Mouse (Mus musculus) left cerebral cortex, postnatal 25 days (tissue): ENCODE results near the gene Ccdc85c. TPM values are rescaled to one million over a fixed set of nuclear protein-coding genes. Genes with fewer than 3 reads are reported as not detected.
A peak's percentile ranks its signal among the peaks of the same experiment; 100 is the strongest.

Experiments used
- DNase-seq, 2 experiments: peaks; one replicate each; pipeline ENCODE4 v3.0.0; 2022; ENCODE audit warnings: low spot score in 2 of 2, mixed read lengths in 1 of 2
- intact Hi-C: fragments of 180-260 bp; cut with DNase I; formaldehyde crosslinking; loops from one replicate; pipeline ENCODE4 v1.15.1; 2025
- total RNA-seq, 2 experiments: library from RNA; stranded (reverse); gene quantifications; 2 replicates each; pipeline ENCODE4 v1.2.3; 2021

Ccdc85c gene
- total RNA-seq, 2 experiments from 2014 or later: 74.7 to 76.9 TPM

GRCm38 (mm10) chr12:108226216-108226615 is 49.0 kb downstream of the Ccdc85c start:
- intact Hi-C loops: no loop called here
- no peak for DNase-seq

DNA sequence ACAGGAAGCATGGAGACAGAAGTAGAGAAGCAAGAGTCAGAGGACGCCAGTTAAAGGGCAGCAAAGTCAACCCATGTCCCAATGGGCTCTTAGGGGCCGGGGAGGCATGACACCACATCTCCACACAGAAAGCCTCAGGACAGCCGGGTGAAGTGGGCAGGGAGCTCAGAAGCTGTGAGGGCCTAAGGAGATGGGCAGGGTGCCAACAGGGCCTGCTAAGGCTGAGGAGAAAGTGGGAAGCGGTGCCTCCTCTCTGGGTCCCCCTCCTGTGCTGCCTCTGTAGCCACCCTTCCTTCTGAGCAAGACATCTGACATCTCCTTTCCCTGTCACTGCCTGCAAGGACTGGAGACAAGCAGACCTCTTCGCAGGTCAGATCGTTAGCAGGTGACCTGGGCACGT is 49.4 kb downstream of the Ccdc85c start:
- intact Hi-C loops: no loop called here
- no peak for DNase-seq

DNA sequence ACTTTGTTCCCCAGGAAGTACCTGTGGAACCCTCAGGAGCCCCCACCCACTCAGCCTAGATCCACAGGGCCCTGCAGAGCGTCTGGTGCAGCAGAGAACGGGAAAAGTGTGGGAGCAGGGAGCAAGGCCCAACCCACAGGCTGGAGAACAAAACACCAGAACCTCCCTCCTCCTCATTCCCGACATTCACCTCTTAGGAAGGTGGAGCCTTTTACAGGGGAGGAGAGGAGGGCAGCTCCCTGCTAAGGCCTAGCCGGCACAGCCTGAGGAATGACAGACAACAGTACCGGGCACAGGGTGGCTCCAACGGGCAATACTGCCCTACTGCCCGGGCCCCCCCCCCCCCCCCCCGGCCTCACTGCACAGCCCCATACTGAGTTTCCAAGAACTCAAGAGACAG is 51.9 kb downstream of the Ccdc85c start:
- intact Hi-C loops: no loop called here

DNA sequence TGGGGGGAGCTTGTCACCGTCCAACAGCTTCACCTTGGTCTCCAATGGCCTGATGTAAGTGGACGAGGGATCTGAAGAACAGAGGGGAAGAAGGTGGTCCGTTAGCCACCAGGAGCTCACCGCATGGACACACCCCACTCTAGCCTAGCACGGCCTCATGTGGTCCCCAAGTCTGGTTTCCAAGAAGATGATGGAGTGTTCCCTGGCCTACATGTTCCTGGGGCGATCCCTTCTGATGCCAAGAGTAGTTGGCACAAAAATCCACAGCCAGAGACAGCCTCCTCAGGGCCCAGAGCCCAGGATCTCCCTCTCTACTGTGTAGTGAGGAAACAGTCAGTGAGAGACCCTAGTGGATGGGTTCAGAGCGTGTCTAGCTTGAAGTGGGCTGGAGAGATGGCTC is 53.5 kb downstream of the Ccdc85c start:
- DNase-seq: no peak
- intact Hi-C loops: no loop called here

More for the DNA sequence above, 51.9 kb downstream of the Ccdc85c start:
- no peak for DNase-seq

DNA sequence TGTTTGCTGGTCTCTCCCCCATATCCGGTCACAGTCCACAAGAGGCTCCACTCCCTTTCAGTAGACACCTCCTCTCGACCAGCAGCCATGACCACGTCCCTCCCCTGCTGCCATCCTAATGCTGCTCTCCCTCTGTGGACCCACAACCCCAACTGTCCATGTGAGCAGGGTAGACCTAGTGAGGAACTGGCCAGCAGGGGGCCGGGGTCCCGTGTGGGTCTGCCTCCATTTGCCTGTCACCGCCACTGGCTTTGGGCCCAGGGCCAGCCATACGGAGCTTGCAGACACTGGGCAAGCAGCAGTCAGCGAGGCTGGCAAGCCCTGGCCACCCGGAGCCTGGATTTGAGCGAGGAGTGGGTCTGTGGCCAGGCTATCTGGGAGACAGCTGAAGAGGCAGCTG is 54.0 kb downstream of the Ccdc85c start:
- no peak for DNase-seq
- intact Hi-C loops: no loop called here

DNA sequence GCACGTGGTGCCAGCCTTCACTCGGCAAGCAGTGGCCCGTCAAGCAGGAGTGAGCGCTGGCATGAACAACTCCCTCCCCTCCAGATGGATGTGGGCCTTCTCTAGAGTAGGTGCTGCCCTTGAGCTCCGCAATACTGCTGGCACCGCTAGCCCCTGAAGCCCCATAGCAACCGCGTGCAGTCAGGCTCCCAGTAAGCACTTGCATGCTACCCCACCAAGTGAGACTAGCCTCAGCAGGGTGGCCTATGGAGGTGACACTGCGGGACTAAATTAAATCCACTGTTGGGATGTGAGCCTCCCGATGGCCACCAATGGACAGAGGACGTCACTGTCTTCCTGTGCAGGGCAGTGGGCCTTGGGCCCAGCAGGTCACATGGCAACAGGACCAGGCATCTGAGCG is 54.6 kb downstream of the Ccdc85c start:
- intact Hi-C loops: no loop called here
- DNase-seq: no peak

- DNase-seq: no peak
- intact Hi-C loops: loop anchor here (2.0 kb wide), 2 partner anchors 55 to 73 kb away; partner anchors contain the start of gene Ccdc85c
These were observed 55.2 kb downstream of the Ccdc85c start for GRCm38 (mm10) chr12:108219825-108220616.

- intact Hi-C loops: loop anchor here (2.0 kb wide), 2 partner anchors 56 to 74 kb away; partner anchors contain the start of gene Ccdc85c
- DNase-seq: peak in 1 of 2 experiments; percentile 71
These were observed 56.1 kb downstream of the Ccdc85c start for GRCm38 (mm10) chr12:108219163-108219562.

GRCm38 (mm10) chr12:108217572-108217971 is 57.7 kb downstream of the Ccdc85c start:
- DNase-seq: peak in 1 of 2 experiments; percentile 58
- intact Hi-C loops: no loop called here

- no peak for DNase-seq
- intact Hi-C loops: no loop called here
These were observed 58.4 kb downstream of the Ccdc85c start for GRCm38 (mm10) chr12:108216611-108217370.

GRCm38 (mm10) chr12:108215090-108215489 is 60.1 kb downstream of the Ccdc85c start:
- intact Hi-C loops: no loop called here
- DNase-seq: no peak

GRCm38 (mm10) chr12:108213090-108214041 is 61.9 kb downstream of the Ccdc85c start:
- no peak for DNase-seq
- intact Hi-C loops: no loop called here

- no peak for DNase-seq
- intact Hi-C loops: no loop called here
These were observed 62.7 kb downstream of the Ccdc85c start for GRCm38 (mm10) chr12:108212476-108212875.

GRCm38 (mm10) chr12:108212071-108212470 is 63.2 kb downstream of the Ccdc85c start:
- no peak for DNase-seq

DNA sequence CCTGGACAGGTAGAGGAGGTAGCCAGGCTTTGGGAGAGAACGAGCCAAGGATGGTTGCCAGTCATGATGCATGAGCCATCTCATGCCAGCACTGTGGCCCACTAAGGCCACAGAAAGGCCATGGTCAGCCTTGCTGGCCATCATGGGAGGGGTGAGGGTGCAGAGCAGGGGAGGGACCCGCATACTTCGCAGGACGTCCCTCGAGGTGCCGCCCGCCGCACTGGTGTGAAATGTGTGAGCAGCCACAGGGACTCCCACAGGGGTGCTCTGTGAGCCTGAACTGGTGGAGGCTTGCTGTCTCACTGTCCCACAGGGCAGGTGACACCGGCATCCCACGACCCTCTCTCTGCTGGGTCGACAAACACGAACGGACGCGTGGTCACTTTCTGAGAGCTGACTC is 64.6 kb downstream of the Ccdc85c start:
- no peak for DNase-seq

More at GRCm38 (mm10) chr12:108212071-108212470, 63.2 kb downstream of the Ccdc85c start:
- intact Hi-C loops: no loop called here

GRCm38 (mm10) chr12:108208726-108209438 is 66.3 kb downstream of the Ccdc85c start:
- intact Hi-C loops: loop anchor here (5.0 to 10.0 kb wide), 3 partner anchors 128 to 326 kb away; no protein-coding TSS in a partner anchor
- DNase-seq: peak; percentile 59 to 74

More for the DNA sequence above, 64.6 kb downstream of the Ccdc85c start:
- intact Hi-C loops: no loop called here

GRCm38 (mm10) chr12:108208216-108208615 is 67.0 kb downstream of the Ccdc85c start:
- intact Hi-C loops: loop anchor here (5.0 to 10.0 kb wide), 3 partner anchors 129 to 327 kb away; no protein-coding TSS in a partner anchor
- no peak for DNase-seq

DNA sequence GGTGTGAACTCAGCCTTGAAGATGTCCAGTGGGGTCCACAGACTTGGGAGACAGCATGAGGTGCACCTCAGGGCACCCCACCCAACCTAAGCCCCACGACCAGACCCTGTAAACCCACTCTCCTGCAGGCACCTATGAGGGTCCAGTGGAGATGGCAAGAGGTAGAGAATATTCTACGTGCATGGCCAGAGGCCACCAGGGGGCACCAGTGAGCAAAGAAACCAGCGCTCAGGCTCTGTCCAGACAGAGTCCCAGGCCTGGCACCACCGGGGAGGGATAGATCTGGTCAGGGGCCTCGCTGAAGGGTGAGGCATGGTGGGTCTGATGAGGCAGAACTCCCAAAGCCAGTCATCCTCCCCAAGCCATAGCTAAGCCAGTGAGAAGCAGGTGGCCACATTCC is 68.6 kb downstream of the Ccdc85c start:
- peak; percentile 60 to 71 for DNase-seq
- intact Hi-C loops: loop anchor here (1.0 to 10.0 kb wide), 4 partner anchors 87 to 328 kb away; no protein-coding TSS in a partner anchor
